Mouse (Mus musculus) heart, embryonic 14.5 days (tissue): ENCODE measurements around the gene Rorb. TPM values are rescaled to one million over a fixed set of nuclear protein-coding genes. Genes with fewer than 3 reads are reported as not detected.
A peak's percentile ranks its signal among the peaks of the same experiment; 100 is the strongest.

Experiments used
- ATAC-seq: fragments of 200-750 bp; cut with Nextera tagmentation; 2 replicates; pipeline ENCODE4 v1.8.0; 2017; ENCODE audit warnings: low read depth, moderate TSS enrichment; ENCODE audit not compliant: insufficient number of reproducible peaks, insufficient read depth, low FRiP score
- H3K27ac ChIP-seq, 2 experiments: fragments of 200-500 bp in 1 of 2; fragments of 300-500 bp in 1 of 2; sonication (generic) in 1 of 2; replicated peaks in 1 of 2; 2 replicates each; pipeline ENCODE4 v1.5.1; 2012 to 2014; ENCODE audit warnings: low read depth in 2 of 2, low read length in 2 of 2, control low read depth in 1 of 2, mild to moderate bottlenecking in 1 of 2, mixed read lengths in 1 of 2; ENCODE audit not compliant: control insufficient read depth in 1 of 2, insufficient read depth in 1 of 2
- H3K27me3 ChIP-seq: fragments of 300-500 bp; sonication (generic); 2 replicates; pipeline ENCODE4 v1.6.1; 2014; ENCODE audit warnings: mild to moderate bottlenecking, low read length, control low read depth; ENCODE audit not compliant: control insufficient read depth, insufficient read depth
- H3K36me3 ChIP-seq: fragments of 300-500 bp; sonication (generic); 2 replicates; pipeline ENCODE4 v1.6.1; 2014; ENCODE audit warnings: mild to moderate bottlenecking, control low read depth, low read length, mixed read lengths; ENCODE audit not compliant: control insufficient read depth, insufficient read depth
- H3K4me1 ChIP-seq, 2 experiments: fragments of 200-500 bp in 1 of 2; fragments of 300-500 bp in 1 of 2; sonication (generic) in 1 of 2; 2 replicates each; pipeline ENCODE4 v1.6.1; 2012 to 2014; ENCODE audit warnings: low read length in 2 of 2, control low read depth in 1 of 2, mixed read lengths in 1 of 2; ENCODE audit not compliant: control insufficient read depth in 2 of 2, insufficient read depth in 2 of 2
- H3K4me2 ChIP-seq: fragments of 300-500 bp; sonication (generic); 2 replicates; pipeline ENCODE4 v1.6.1; 2014; ENCODE audit warnings: mild to moderate bottlenecking, low read length
- H3K4me3 ChIP-seq, 2 experiments: fragments of 200-500 bp in 1 of 2; fragments of 300-500 bp in 1 of 2; sonication (generic) in 1 of 2; 2 replicates each; pipeline ENCODE4 v1.5.1; 2012 to 2014; ENCODE audit warnings: low read length in 2 of 2, mild to moderate bottlenecking in 2 of 2, control low read depth in 1 of 2, low read depth in 1 of 2, moderate library complexity in 1 of 2; ENCODE audit not compliant: control insufficient read depth in 1 of 2, insufficient read depth in 1 of 2
- H3K9ac ChIP-seq: fragments of 300-500 bp; sonication (generic); 2 replicates; pipeline ENCODE4 v1.6.1; 2014; ENCODE audit warnings: mild to moderate bottlenecking, low read length
- H3K9me3 ChIP-seq: fragments of 300-500 bp; sonication (generic); 2 replicates; pipeline ENCODE4 v1.6.1; 2016; ENCODE audit warnings: low read length, control low read depth; ENCODE audit not compliant: control insufficient read depth
- WGBS: fragments of 180-500 bp; shearing (Covaris S2); extraction: QIAGEN DNeasy Blood & Tissue Kit; methylation state at CpG from one replicate; pipeline ENCODE4 v1.1.7; 2014; 5-methylcytosine and 5-hydroxymethylcytosine counted together
- polyA plus RNA-seq: library from polyadenylated mRNA; unstranded; fragments of >200 nt; fragmentation: Nextera tagmentation; extraction: Ambion mirVana; gene quantifications from 2 replicates; pipeline ENCODE4 v1.2.1, GENCODE M21; 2014

Gene Rorb
- polyA plus RNA-seq, 1 experiment from 2014 or later, result 0.58 TPM

- no peak overlapping the region for H3K4me3 ChIP-seq
- peak overlapping the region; percentile 42 for H3K4me2 ChIP-seq
- H3K9me3 ChIP-seq, result no peaks in the 10 kb centered on the region
- no peaks in the 10 kb centered on the region for H3K36me3 ChIP-seq
- H3K27me3 ChIP-seq, result no peaks in the 10 kb centered on the region
- H3K9ac ChIP-seq, result no peak overlapping the region
- ATAC-seq, result no peak
- WGBS, result 27% methylated on average over 4 of the region's 4 CpGs
- peaks cover 0 to 3% of the 10 kb centered on the region in 2 experiments; a peak in 2 of 4 replicates for H3K4me1 ChIP-seq
- peak overlapping the region in 1 of 2 experiments; percentile 41; a peak in 1 of 4 replicates for H3K27ac ChIP-seq
These were observed 143.7 kb downstream of the Rorb start for GRCm38 (mm10) chr19:18967307-18967706.

DNA sequence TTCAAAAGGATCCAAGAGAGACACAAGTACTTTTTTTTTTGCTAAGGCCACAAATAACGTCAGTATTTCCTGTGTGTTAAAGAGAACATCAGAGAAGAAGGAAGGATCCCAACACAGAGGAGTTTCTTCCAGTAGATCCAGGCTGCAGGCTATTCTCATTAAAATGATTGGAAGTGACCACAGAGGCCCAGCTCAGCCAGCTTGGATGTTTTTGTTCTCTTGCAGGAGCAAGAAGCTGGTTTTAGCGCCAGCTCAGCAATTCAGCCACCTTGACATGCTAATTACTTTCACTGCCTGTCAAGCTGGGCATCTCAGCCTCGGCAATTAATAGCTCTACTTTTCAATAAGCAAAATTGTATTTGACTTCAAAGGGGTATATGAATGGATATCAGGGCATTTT is 151.1 kb downstream of the Rorb start:
- Histone ChIP-seq H3K4me1 (no peaks in the 10 kb centered on the region), H3K27me3 (no peaks in the 10 kb centered on the region), H3K9ac (no peak overlapping the region), H3K4me3 (no peak overlapping the region), H3K4me2 (no peak overlapping the region), H3K36me3 (no peaks in the 10 kb centered on the region), H3K27ac (no peak overlapping the region), H3K9me3 (no peaks in the 10 kb centered on the region)
- no peak for ATAC-seq
- WGBS, result 35% methylated on average over 3 of the region's 3 CpGs

DNA sequence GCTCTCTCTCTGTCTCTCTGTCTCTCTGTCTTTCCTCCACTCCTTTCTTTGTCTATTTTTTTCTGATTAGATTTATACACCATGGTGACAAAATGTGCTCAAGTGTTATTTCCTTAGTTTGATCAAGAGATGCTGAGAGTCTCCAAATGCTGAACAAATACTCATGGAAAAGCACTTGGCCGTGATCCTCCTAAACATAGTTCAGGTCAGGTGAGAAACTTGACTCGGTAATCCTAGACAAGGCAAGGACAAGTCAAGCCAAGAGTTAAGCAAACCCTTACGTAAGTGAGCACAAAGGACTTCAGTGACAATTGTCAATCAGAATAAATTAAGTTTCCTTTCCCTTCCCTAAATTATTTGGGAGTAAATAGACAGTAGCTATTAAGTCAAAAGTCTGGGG is 158.2 kb downstream of the Rorb start:
- Histone ChIP-seq H3K27me3 (no peaks in the 10 kb centered on the region), H3K4me1 (no peaks in the 10 kb centered on the region), H3K4me2 (no peak overlapping the region), H3K36me3 (no peaks in the 10 kb centered on the region), H3K9me3 (no peaks in the 10 kb centered on the region), H3K9ac (no peak overlapping the region), H3K4me3 (no peak overlapping the region), H3K27ac (no peak overlapping the region)
- no peak for ATAC-seq
- 81% methylated on average over 3 of the region's 3 CpGs for WGBS

DNA sequence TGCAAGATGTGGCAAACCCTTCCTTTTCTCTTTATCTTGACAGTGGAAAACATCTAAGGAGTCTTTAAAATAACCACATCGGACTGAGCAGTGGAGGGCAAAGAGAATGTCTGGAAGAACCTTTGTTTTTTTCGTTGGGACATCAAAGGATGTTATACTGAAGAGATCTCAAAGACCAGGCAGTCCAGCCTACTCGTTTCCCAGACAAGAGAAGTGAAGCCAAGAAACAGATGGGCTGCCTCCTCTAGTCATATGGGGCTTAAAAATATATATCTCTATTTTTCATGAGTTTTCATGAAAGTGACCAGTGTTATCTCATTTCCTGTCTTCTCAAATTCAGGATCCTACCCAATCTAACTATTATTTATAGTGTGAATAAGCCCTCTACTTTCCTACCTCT is 163.8 kb downstream of the Rorb start:
- H3K27me3 ChIP-seq, result no peaks in the 10 kb centered on the region
- no peak overlapping the region for H3K4me3 ChIP-seq
- H3K9me3 ChIP-seq, result no peaks in the 10 kb centered on the region
- H3K4me2 ChIP-seq, result no peak overlapping the region
- no peaks in the 10 kb centered on the region for H3K4me1 ChIP-seq
- no peak for ATAC-seq
- WGBS, result 60% methylated on average over 3 of the region's 3 CpGs
- no peaks in the 10 kb centered on the region for H3K36me3 ChIP-seq
- H3K27ac ChIP-seq, result no peak overlapping the region
- H3K9ac ChIP-seq, result no peak overlapping the region

- no peak overlapping the region for H3K9ac ChIP-seq
- 87% methylated on average over 3 of the region's 3 CpGs for WGBS
- H3K4me2 ChIP-seq, result no peak overlapping the region
- H3K27ac ChIP-seq, result no peak overlapping the region
- no peaks in the 10 kb centered on the region for H3K36me3 ChIP-seq
- H3K27me3 ChIP-seq, result no peaks in the 10 kb centered on the region
- H3K4me3 ChIP-seq, result no peak overlapping the region
- no peaks in the 10 kb centered on the region for H3K9me3 ChIP-seq
- no peak for ATAC-seq
- no peaks in the 10 kb centered on the region for H3K4me1 ChIP-seq
These were observed 165.7 kb downstream of the Rorb start for GRCm38 (mm10) chr19:18945265-18945664.

GRCm38 (mm10) chr19:18941391-18941790 is 169.6 kb downstream of the Rorb start:
- H3K4me1 ChIP-seq, result no peaks in the 10 kb centered on the region
- no peak overlapping the region for H3K27ac ChIP-seq
- ATAC-seq, result no peak
- H3K4me2 ChIP-seq, result no peak overlapping the region
- H3K4me3 ChIP-seq, result no peak overlapping the region
- WGBS, result 86% methylated on average over 6 of the region's 6 CpGs
- H3K27me3 ChIP-seq, result no peaks in the 10 kb centered on the region
- H3K36me3 ChIP-seq, result no peaks in the 10 kb centered on the region
- H3K9me3 ChIP-seq, result no peaks in the 10 kb centered on the region
- H3K9ac ChIP-seq, result no peak overlapping the region

DNA sequence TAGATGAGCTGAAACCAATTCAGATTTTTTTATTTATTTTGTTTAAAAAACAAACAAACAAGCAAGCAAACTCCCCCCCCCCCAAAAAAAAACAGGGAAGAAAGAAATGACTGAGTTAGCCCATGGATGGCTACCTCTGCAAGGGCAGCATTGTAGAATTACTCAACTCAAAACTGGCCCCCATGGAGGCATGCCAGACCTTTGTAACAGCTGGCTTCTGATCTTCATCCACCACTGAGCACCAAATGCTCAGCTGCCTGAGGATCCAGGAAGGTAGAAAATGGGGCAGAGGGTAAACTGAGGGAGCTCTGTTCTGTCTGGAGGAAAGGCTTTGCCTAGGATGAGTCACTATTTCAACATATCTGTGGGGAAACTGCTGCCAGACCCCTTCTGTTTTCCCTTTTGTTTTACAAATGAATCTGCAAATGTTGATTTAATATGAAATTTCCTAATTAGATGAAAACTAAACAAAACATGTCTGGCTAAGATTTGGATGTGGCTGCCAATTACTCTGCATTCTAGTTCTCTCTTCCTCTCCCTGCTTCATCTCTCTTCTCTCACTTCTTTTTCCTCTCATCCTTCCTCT is 199.1 kb downstream of the Rorb start:
- Histone ChIP-seq H3K4me1 (no peaks in the 10 kb centered on the region), H3K9me3 (no peaks in the 10 kb centered on the region), H3K36me3 (no peaks in the 10 kb centered on the region), H3K4me3 (no peak overlapping the region), H3K27ac (no peak overlapping the region), H3K9ac (no peak overlapping the region), H3K4me2 (no peak overlapping the region), H3K27me3 (no peaks in the 10 kb centered on the region)
- ATAC-seq, result no peak

- Histone ChIP-seq H3K4me3 (no peak overlapping the region), H3K9me3 (no peaks in the 10 kb centered on the region), H3K4me1 (no peaks in the 10 kb centered on the region), H3K9ac (no peak overlapping the region), H3K27ac (no peak overlapping the region), H3K36me3 (no peaks in the 10 kb centered on the region), H3K4me2 (no peak overlapping the region), H3K27me3 (no peaks in the 10 kb centered on the region)
- ATAC-seq, result no peak
- 77% methylated on average over 3 of the region's 3 CpGs for WGBS
These were observed 201.4 kb downstream of the Rorb start for GRCm38 (mm10) chr19:18909641-18910040.
